Mouse (Mus musculus) heart, adult 11 months (tissue): ENCODE measurements at regions not wholly inside any gene's neighbourhood (a gene's known extent, or its start where the extent isn't known, plus 50 kb on each side); places are given as distances from the start of the nearest gene placed in this dataset.

Source experiments
- DNase-seq: peaks from one replicate; pipeline ENCODE4 v3.0.0; 2022

GRCm38 (mm10) chr13:38751876-38752275, 93.0 kb upstream of the Eef1e1 start:
- DNase-seq, result peak; percentile 23

- DNase-seq, result no peak
These were observed 81.2 kb upstream of the Eef1e1 start for GRCm38 (mm10) chr13:38740066-38740465.

- DNase-seq, result peak; percentile 52
These were observed 77.6 kb upstream of the Eef1e1 start for GRCm38 (mm10) chr13:38736361-38737035.

GRCm38 (mm10) chr13:38735294-38735693, 76.4 kb upstream of the Eef1e1 start:
- DNase-seq, result no peak

- DNase-seq, result peak; percentile 60
These were observed 74.4 kb upstream of the Eef1e1 start for GRCm38 (mm10) chr13:38733246-38733645.

- DNase-seq, result peak; percentile 13
These were observed 66.6 kb upstream of the Eef1e1 start for GRCm38 (mm10) chr13:38725452-38725851.

- no peak for DNase-seq
These were observed 62.3 kb upstream of the Eef1e1 start for GRCm38 (mm10) chr13:38721166-38721565.

- peak; percentile 48 for DNase-seq
These were observed 56.0 kb upstream of the Eef1e1 start for GRCm38 (mm10) chr13:38714838-38715237.
